In genomic region chr5:30780699-30781098, GRCm38 (mm10) we compare ENCODE assay signal across 13 mouse cellular contexts. TPM values are rescaled to one million over a fixed set of nuclear protein-coding genes. Genes with fewer than 3 reads are reported as not detected.
DNase-seq lines count a peak whose midpoint lies in the region; TF ChIP-seq lines count a peak whose summit lies in the region.
"Had no signal": no experiment of that assay in that cellular context is flagged by ENCODE, and none has a peak within 500 bp of the region (broad histone marks: within the 10 kb centered on the region; RNA-seq: fewer than 3 reads in every experiment).

No protein-coding gene starts in this region.

- DNase-seq in gastrocnemius, adult 8-10 months (ENCODE audit: low spot score in 2 of 2): peak; percentile 30 to 49
- DNase-seq in gastrocnemius, postnatal 4 days (ENCODE audit: low spot score in 2 of 2): no peak
- no peak for DNase-seq in left cerebral cortex, adult 2 months (ENCODE audit: extremely low spot score in 1 of 2, low spot score in 2 of 2)
- no peak for DNase-seq in left cerebral cortex, adult 9 months (ENCODE audit: low spot score in 2 of 2)
- DNase-seq in heart, adult 9 months (ENCODE audit: low spot score in 2 of 2): peak; percentile 34 to 52
- DNase-seq in layer of hippocampus, postnatal 36 days: peak; percentile 45 to 62
- no peak for DNase-seq in urinary bladder, postnatal 10 days (ENCODE audit: low spot score)
- no peak for DNase-seq in kidney, postnatal 36 days
- DNase-seq: cerebellum, adult 11 months; kidney, postnatal 4 days; midbrain, embryonic 14.5 days; thymus, adult 18-20 months had no signal

- intact Hi-C loops in left cerebral cortex, adult 2 months (cut with DNase I): no loop called here

- 0 out of 2 replicates have a peak overlapping the region, but pooled peaks have one; percentile 19 for H3K27ac ChIP-seq in left cerebral cortex, adult 2 months

- TF ChIP-seq CTCF in left cerebral cortex, adult 2 months (IDR thresholded peaks at IDR 0.05): no peak

- no peak overlapping the region for H3K4me3 ChIP-seq in left cerebral cortex, adult 2 months

RNA-seq across cellular contexts. Expression of gene Mapre3, which starts 33.7 kb away (rescaled TPM):
- 100 to 1,000 TPM in 1 of 4 experiments, 10 to 100 TPM in 3; 88.7 to 101 (median 92.6) TPM for total RNA-seq in gastrocnemius, adult 8-10 months (2022)
- total RNA-seq in gastrocnemius, postnatal 4 days (2021): 10 to 100 TPM; 60.9 to 65.0 TPM
- total RNA-seq in left cerebral cortex, adult 2 months (2021): 100 to 1,000 TPM; 219 to 236 TPM
- 100 to 1,000 TPM; 239 to 251 TPM for total RNA-seq in layer of hippocampus, postnatal 36 days (2021)
- total RNA-seq: common myeloid progenitor, adult 5-6 weeks had no signal

Comparison
In these comparisons a context has a peak if more than half of its experiments do, and no peak if none do; other contexts are left out.
1. DNase-seq: peak in gastrocnemius, adult 8-10 months (2 of 2), heart, adult 9 months (2 of 2) and layer of hippocampus, postnatal 36 days (2 of 2); none in gastrocnemius, postnatal 4 days (0 of 2), left cerebral cortex, adult 2 months (0 of 2), left cerebral cortex, adult 9 months (0 of 2), urinary bladder, postnatal 10 days (single experiment) and kidney, postnatal 36 days (0 of 2).